Mouse (Mus musculus) limb, embryonic 14.5 days (tissue): ENCODE measurements around the gene Tjp1. TPM values are rescaled to one million over a fixed set of nuclear protein-coding genes. Genes with fewer than 3 reads are reported as not detected.

Experiments
- ATAC-seq: fragments of 200-750 bp; cut with Nextera tagmentation; 2 replicates; pipeline ENCODE4 v1.8.0; 2017; ENCODE audit warnings: low read depth, moderate number of reproducible peaks, moderate TSS enrichment; ENCODE audit not compliant: low FRiP score
- DNase-seq: peaks from one replicate; pipeline ENCODE4 v3.0.0-alpha.2; 2015; ENCODE audit warnings: low spot score
- H3K27ac ChIP-seq: fragments of 300-500 bp; sonication (generic); replicated peaks from 2 replicates; pipeline ENCODE4 v1.5.1; 2014; ENCODE audit warnings: low read depth, mild to moderate bottlenecking, low read length, moderate library complexity, mixed read lengths
- H3K27me3 ChIP-seq: fragments of 300-500 bp; sonication (generic); 2 replicates; pipeline ENCODE4 v1.6.1; 2014; ENCODE audit warnings: low read length, mixed read lengths; ENCODE audit not compliant: control insufficient read depth, insufficient read depth
- H3K36me3 ChIP-seq: fragments of 300-500 bp; sonication (generic); 2 replicates; pipeline ENCODE4 v1.6.1; 2014; ENCODE audit warnings: mild to moderate bottlenecking, low read length, moderate library complexity, mixed read lengths; ENCODE audit not compliant: control insufficient read depth, insufficient read depth
- H3K4me1 ChIP-seq: fragments of 300-500 bp; sonication (generic); 2 replicates; pipeline ENCODE4 v1.6.1; 2014; ENCODE audit warnings: antibody characterized with exemption, low read length, mixed read lengths; ENCODE audit not compliant: control insufficient read depth, insufficient read depth
- H3K4me2 ChIP-seq: fragments of 300-500 bp; sonication (generic); replicated peaks from 2 replicates; pipeline ENCODE4 v1.6.1; 2014; ENCODE audit warnings: low read depth, mild to moderate bottlenecking, low read length, moderate library complexity; ENCODE audit not compliant: severe bottlenecking
- H3K4me3 ChIP-seq: fragments of 300-500 bp; sonication (generic); replicated peaks from 2 replicates; pipeline ENCODE4 v1.5.1; 2014; ENCODE audit warnings: low read length
- H3K9ac ChIP-seq: fragments of 300-500 bp; sonication (generic); 2 replicates; pipeline ENCODE4 v1.6.1; 2014; ENCODE audit warnings: mild to moderate bottlenecking, low read depth, low read length, moderate library complexity; ENCODE audit not compliant: severe bottlenecking
- H3K9me3 ChIP-seq: fragments of 300-500 bp; sonication (generic); 2 replicates; pipeline ENCODE4 v1.6.1; 2016; ENCODE audit warnings: low read length; ENCODE audit not compliant: control insufficient read depth
- POLR2A ChIP-seq: fragments of 200-500 bp; IDR thresholded peaks from 2 replicates; pipeline ENCODE4 v1.8.0; 2012; ENCODE audit warnings: inconsistent platforms, mild to moderate bottlenecking, moderate library complexity, borderline replicate concordance; ENCODE audit not compliant: insufficient read depth, insufficient read length; ENCODE audit errors: extremely low read depth
- WGBS: fragments of 180-500 bp; shearing (Covaris S2); extraction: QIAGEN DNeasy Blood & Tissue Kit; methylation state at CpG from one replicate; pipeline ENCODE4 v1.1.7; 2014; 5-methylcytosine and 5-hydroxymethylcytosine counted together
- polyA plus RNA-seq, 2 experiments: library from polyadenylated mRNA; depleted of rRNA in 1 of 2; stranded (reverse) in 1 of 2; unstranded in 1 of 2; fragments of >200 nt; fragmentation: Nextera tagmentation in 1 of 2; extraction: Ambion mirVana in 1 of 2; gene quantifications; 2 replicates each; pipeline versions ENCODE4 v1.2.1 to v1.2.3; 2012 to 2014

The Tjp1 gene
- polyA plus RNA-seq, 2 experiments, result 17.9 to 37.2 TPM

- Histone ChIP-seq H3K9ac (no peak overlapping the region), H3K27ac (no peak overlapping the region), H3K36me3 (no peaks in the 10 kb centered on the region), H3K4me3 (no peak overlapping the region), H3K4me1 (0 out of 2 replicates have a peak, but pooled peaks cover 3% of the 10 kb centered on the region), H3K9me3 (no peaks in the 10 kb centered on the region), H3K4me2 (no peak overlapping the region), H3K27me3 (no peaks in the 10 kb centered on the region)
- ATAC-seq (no peak), DNase-seq (no peak)
- no peak for TF ChIP-seq POLR2A
- 91% methylated on average over 6 of the region's 6 CpGs for WGBS
These were observed 38.4 kb downstream of the Tjp1 start for GRCm38 (mm10) chr7:65489195-65489594.

GRCm38 (mm10) chr7:65486259-65486681 lies 41.3 kb downstream of the Tjp1 start:
- H3K9me3 ChIP-seq, result no peaks in the 10 kb centered on the region
- no peaks in the 10 kb centered on the region for H3K27me3 ChIP-seq
- 0 out of 2 replicates have a peak overlapping the region, but pooled peaks have one; percentile 16 for H3K9ac ChIP-seq
- H3K4me3 ChIP-seq, result 0 out of 2 replicates have a peak overlapping the region, but pooled peaks have one; percentile 1
- H3K27ac ChIP-seq, result no peak overlapping the region
- TF ChIP-seq POLR2A, result no peak
- no peaks in the 10 kb centered on the region for H3K36me3 ChIP-seq
- ATAC-seq, result no peak
- 9% methylated on average over 13 of the region's 13 CpGs for WGBS
- H3K4me2 ChIP-seq, result peak overlapping the region; percentile 43
- H3K4me1 ChIP-seq, result 0 out of 2 replicates have a peak, but pooled peaks cover 3% of the 10 kb centered on the region
- DNase-seq, result no peak

GRCm38 (mm10) chr7:65484170-65484778 lies 43.3 kb downstream of the Tjp1 start:
- DNase-seq, result no peak
- Histone ChIP-seq H3K9me3 (no peaks in the 10 kb centered on the region), H3K27ac (no peak overlapping the region), H3K4me1 (0 out of 2 replicates have a peak, but pooled peaks cover 3% of the 10 kb centered on the region), H3K9ac (no peak overlapping the region), H3K36me3 (no peaks in the 10 kb centered on the region), H3K27me3 (no peaks in the 10 kb centered on the region), H3K4me3 (no peak overlapping the region), H3K4me2 (no peak overlapping the region)
- no peak for ATAC-seq
- no peak for TF ChIP-seq POLR2A
- WGBS, result 31% methylated on average over 5 of the region's 5 CpGs

GRCm38 (mm10) chr7:65482216-65482615 lies 45.4 kb downstream of the Tjp1 start:
- DNase-seq (no peak), ATAC-seq (no peak)
- no peak overlapping the region for H3K4me3 ChIP-seq
- WGBS, result 57% methylated on average over 2 of the region's 2 CpGs
- no peak overlapping the region for H3K27ac ChIP-seq
- no peak overlapping the region for H3K4me2 ChIP-seq
- TF ChIP-seq POLR2A, result no peak
- no peak overlapping the region for H3K9ac ChIP-seq
- no peaks in the 10 kb centered on the region for H3K9me3 ChIP-seq
- no peaks in the 10 kb centered on the region for H3K27me3 ChIP-seq
- H3K36me3 ChIP-seq, result no peaks in the 10 kb centered on the region
- H3K4me1 ChIP-seq, result 0 out of 2 replicates have a peak, but pooled peaks cover 3% of the 10 kb centered on the region

GRCm38 (mm10) chr7:65472048-65472447 lies 55.5 kb downstream of the Tjp1 start:
- no peaks in the 10 kb centered on the region for H3K27me3 ChIP-seq
- H3K9me3 ChIP-seq, result no peaks in the 10 kb centered on the region
- TF ChIP-seq POLR2A, result no peak
- no peak for ATAC-seq
- no peak overlapping the region for H3K27ac ChIP-seq
- H3K9ac ChIP-seq, result no peak overlapping the region
- 67% methylated on average over 3 of the region's 3 CpGs for WGBS
- no peaks in the 10 kb centered on the region for H3K36me3 ChIP-seq
- DNase-seq, result no peak
- peaks cover 12% of the 10 kb centered on the region for H3K4me1 ChIP-seq
- no peak overlapping the region for H3K4me2 ChIP-seq
- H3K4me3 ChIP-seq, result no peak overlapping the region
